Mouse (Mus musculus): ENCODE data around the gene Klk6. TPM values are rescaled to one million over a fixed set of nuclear protein-coding genes. Genes with fewer than 3 reads are reported as not detected.

The Klk6 gene
- polyA plus RNA-seq, 1 experiment from 2014 or later, result not detected

- no peak overlapping the region for H3K4me2 ChIP-seq
- no peak for ATAC-seq (ENCODE audit: low FRiP score)
- 91% methylated on average over 8 of the region's 8 CpGs for WGBS
- no peak overlapping the region for H3K9ac ChIP-seq
- H3K9me3 ChIP-seq, result no peaks in the 10 kb centered on the region
- H3K27ac ChIP-seq, result no peak overlapping the region
- no peaks in the 10 kb centered on the region for H3K4me1 ChIP-seq
- H3K4me3 ChIP-seq (replicated peaks), result no peak overlapping the region
- H3K27me3 ChIP-seq, result no peaks in the 10 kb centered on the region
- no peaks in the 10 kb centered on the region for H3K36me3 ChIP-seq (replicated peaks)
These were observed 4.7 kb downstream of the Klk6 start for GRCm38 (mm10) chr7:43829006-43829405.

GRCm38 (mm10) chr7:43841701-43842100 is 17.4 kb downstream of the Klk6 start, which contains the start of gene Klk5:
Gene Klk5 (plus strand): TSS chr7:43841971.
- no peak within 1 kb of the TSS for H3K4me3 ChIP-seq (replicated peaks)
- 54% methylated on average over 2 of the region's 3 CpGs for WGBS
- no peak within 1 kb of the TSS for H3K4me2 ChIP-seq
- H3K27me3 ChIP-seq, result no peaks in the 10 kb centered on the region
- no peak within 1 kb of the TSS for H3K27ac ChIP-seq
- no peak within 1 kb of the TSS for H3K9ac ChIP-seq
- ATAC-seq (ENCODE audit: low FRiP score), result no peak
- no peaks in the 10 kb centered on the region for H3K36me3 ChIP-seq (replicated peaks)
- H3K9me3 ChIP-seq, result no peaks in the 10 kb centered on the region
- H3K4me1 ChIP-seq, result no peaks in the 10 kb centered on the region

GRCm38 (mm10) chr7:43843801-43844200 is 19.5 kb downstream of the Klk6 start:
- Histone ChIP-seq H3K4me3 (replicated peaks) (no peak overlapping the region), H3K4me1 (no peaks in the 10 kb centered on the region), H3K27ac (no peak overlapping the region), H3K4me2 (no peak overlapping the region), H3K9ac (no peak overlapping the region), H3K27me3 (no peaks in the 10 kb centered on the region), H3K36me3 (replicated peaks) (no peaks in the 10 kb centered on the region), H3K9me3 (no peaks in the 10 kb centered on the region)
- WGBS, result 88% methylated on average over 4 of the region's 4 CpGs
- ATAC-seq (ENCODE audit: low FRiP score), result no peak

- 92% methylated on average over 6 of the region's 6 CpGs for WGBS
- no peak overlapping the region for H3K4me3 ChIP-seq (replicated peaks)
- no peak for ATAC-seq (ENCODE audit: low FRiP score)
- H3K9ac ChIP-seq, result no peak overlapping the region
- H3K36me3 ChIP-seq (replicated peaks), result no peaks in the 10 kb centered on the region
- no peaks in the 10 kb centered on the region for H3K4me1 ChIP-seq
- H3K27ac ChIP-seq, result no peak overlapping the region
- peaks cover 5% of the 10 kb centered on the region; the same call in 1 of the 2 replicates for H3K9me3 ChIP-seq
- no peak overlapping the region for H3K4me2 ChIP-seq
- H3K27me3 ChIP-seq, result no peaks in the 10 kb centered on the region
These were observed 27.3 kb downstream of the Klk6 start for GRCm38 (mm10) chr7:43851616-43852015.

GRCm38 (mm10) chr7:43854642-43855380 is 30.5 kb downstream of the Klk6 start:
- ATAC-seq (ENCODE audit: low FRiP score), result no peak
- Histone ChIP-seq H3K4me2 (no peak overlapping the region), H3K27ac (no peak overlapping the region), H3K4me1 (no peaks in the 10 kb centered on the region), H3K4me3 (replicated peaks) (no peak overlapping the region), H3K27me3 (no peaks in the 10 kb centered on the region), H3K36me3 (replicated peaks) (no peaks in the 10 kb centered on the region), H3K9ac (no peak overlapping the region), H3K9me3 (peaks cover 5% of the 10 kb centered on the region; the same call in 1 of the 2 replicates)
- 85% methylated on average over 9 of the region's 9 CpGs for WGBS

GRCm38 (mm10) chr7:43855709-43856108 is 31.4 kb downstream of the Klk6 start:
- H3K4me2 ChIP-seq, result no peak overlapping the region
- H3K4me3 ChIP-seq (replicated peaks), result no peak overlapping the region
- H3K27me3 ChIP-seq, result no peaks in the 10 kb centered on the region
- no peaks in the 10 kb centered on the region for H3K4me1 ChIP-seq
- no peaks in the 10 kb centered on the region for H3K36me3 ChIP-seq (replicated peaks)
- H3K27ac ChIP-seq, result no peak overlapping the region
- H3K9me3 ChIP-seq, result peaks cover 5% of the 10 kb centered on the region; the same call in 1 of the 2 replicates
- 77% methylated on average over 3 of the region's 3 CpGs for WGBS
- no peak overlapping the region for H3K9ac ChIP-seq
- no peak for ATAC-seq (ENCODE audit: low FRiP score)

- H3K4me1 ChIP-seq, result no peaks in the 10 kb centered on the region
- no peak overlapping the region for H3K4me3 ChIP-seq (replicated peaks)
- no peaks in the 10 kb centered on the region for H3K36me3 ChIP-seq (replicated peaks)
- no peak overlapping the region for H3K27ac ChIP-seq
- WGBS, result 81% methylated on average over 7 of the region's 7 CpGs
- ATAC-seq (ENCODE audit: low FRiP score), result no peak
- no peak overlapping the region for H3K4me2 ChIP-seq
- no peaks in the 10 kb centered on the region for H3K27me3 ChIP-seq
- no peak overlapping the region for H3K9ac ChIP-seq
- H3K9me3 ChIP-seq, result peaks cover 4% of the 10 kb centered on the region; the same call in 1 of the 2 replicates
These were observed 32.0 kb downstream of the Klk6 start for GRCm38 (mm10) chr7:43856307-43856706.

- Histone ChIP-seq H3K36me3 (replicated peaks) (no peaks in the 10 kb centered on the region), H3K4me3 (replicated peaks) (no peak overlapping the region), H3K9ac (no peak overlapping the region), H3K4me2 (no peak overlapping the region), H3K4me1 (no peaks in the 10 kb centered on the region), H3K27ac (no peak overlapping the region), H3K9me3 (no peaks in the 10 kb centered on the region), H3K27me3 (no peaks in the 10 kb centered on the region)
- no peak for ATAC-seq (ENCODE audit: low FRiP score)
- 92% methylated on average over 12 of the region's 12 CpGs for WGBS
These were observed 33.2 kb downstream of the Klk6 start for GRCm38 (mm10) chr7:43857501-43857900.

- no peaks in the 10 kb centered on the region for H3K27me3 ChIP-seq
- 41% methylated on average over 8 of the region's 8 CpGs for WGBS
- H3K4me3 ChIP-seq (replicated peaks), result no peak overlapping the region
- H3K36me3 ChIP-seq (replicated peaks), result no peaks in the 10 kb centered on the region
- no peak for ATAC-seq (ENCODE audit: low FRiP score)
- H3K4me1 ChIP-seq, result no peaks in the 10 kb centered on the region
- H3K9me3 ChIP-seq, result no peaks in the 10 kb centered on the region
- no peak overlapping the region for H3K4me2 ChIP-seq
- no peak overlapping the region for H3K9ac ChIP-seq
- no peak overlapping the region for H3K27ac ChIP-seq
These were observed 36.1 kb downstream of the Klk6 start for GRCm38 (mm10) chr7:43860411-43860810.

- no peak overlapping the region for H3K27ac ChIP-seq
- ATAC-seq (ENCODE audit: low FRiP score), result no peak
- H3K36me3 ChIP-seq (replicated peaks), result no peaks in the 10 kb centered on the region
- H3K9me3 ChIP-seq, result no peaks in the 10 kb centered on the region
- no peak overlapping the region for H3K4me2 ChIP-seq
- no peaks in the 10 kb centered on the region for H3K4me1 ChIP-seq
- 3% methylated on average over 10 of the region's 10 CpGs for WGBS
- no peaks in the 10 kb centered on the region for H3K27me3 ChIP-seq
- no peak overlapping the region for H3K9ac ChIP-seq
- no peak overlapping the region for H3K4me3 ChIP-seq (replicated peaks)
These were observed 48.9 kb downstream of the Klk6 start for GRCm38 (mm10) chr7:43873237-43873636.

GRCm38 (mm10) chr7:43873674-43874073 is 49.4 kb downstream of the Klk6 start:
- no peaks in the 10 kb centered on the region for H3K4me1 ChIP-seq
- H3K9me3 ChIP-seq, result no peaks in the 10 kb centered on the region
- ATAC-seq (ENCODE audit: low FRiP score), result no peak

GRCm38 (mm10) chr7:43874868-43875375 is 50.6 kb downstream of the Klk6 start:
- Histone ChIP-seq H3K27me3 (no peaks in the 10 kb centered on the region), H3K9ac (no peak overlapping the region), H3K27ac (no peak overlapping the region), H3K9me3 (no peaks in the 10 kb centered on the region), H3K4me2 (no peak overlapping the region), H3K4me3 (replicated peaks) (no peak overlapping the region), H3K36me3 (replicated peaks) (no peaks in the 10 kb centered on the region), H3K4me1 (no peaks in the 10 kb centered on the region)
- no peak for ATAC-seq (ENCODE audit: low FRiP score)
- 78% methylated on average over 6 of the region's 6 CpGs for WGBS

More at GRCm38 (mm10) chr7:43873674-43874073, 49.4 kb downstream of the Klk6 start:
- H3K27ac ChIP-seq, result no peak overlapping the region
- H3K9ac ChIP-seq, result no peak overlapping the region
- no peaks in the 10 kb centered on the region for H3K36me3 ChIP-seq (replicated peaks)
- no peak overlapping the region for H3K4me2 ChIP-seq
- WGBS, result 70% methylated on average over 3 of the region's 3 CpGs
- H3K4me3 ChIP-seq (replicated peaks), result no peak overlapping the region
- no peaks in the 10 kb centered on the region for H3K27me3 ChIP-seq

GRCm38 (mm10) chr7:43876444-43876843 is 52.1 kb downstream of the Klk6 start:
- 79% methylated on average over 4 of the region's 4 CpGs for WGBS
- 0 out of 2 replicates have a peak, but pooled peaks cover 3% of the 10 kb centered on the region for H3K4me1 ChIP-seq
- H3K9me3 ChIP-seq, result no peaks in the 10 kb centered on the region
- 0 out of 2 replicates have a peak, but pooled peaks cover 2% of the 10 kb centered on the region for H3K27me3 ChIP-seq
- no peak overlapping the region for H3K4me3 ChIP-seq (replicated peaks)
- no peak for ATAC-seq (ENCODE audit: low FRiP score)
- no peak overlapping the region for H3K4me2 ChIP-seq
- H3K36me3 ChIP-seq (replicated peaks), result no peaks in the 10 kb centered on the region
- H3K27ac ChIP-seq, result no peak overlapping the region
- H3K9ac ChIP-seq, result no peak overlapping the region
